Mouse (Mus musculus): Measurements from ENCODE around the gene Ankfn1. TPM values are rescaled to one million over a fixed set of nuclear protein-coding genes. Genes with fewer than 3 reads are reported as not detected.

The Ankfn1 gene
- polyA plus RNA-seq (2017; shearing (Covaris generic)), result not detected

GRCm38 (mm10) chr11:89777431-89777830, at the start of gene Ankfn1:
Gene Ankfn1 (minus strand): TSS chr11:89777653.

Other genes with a start within 250 kb of the Ankfn1 start
- 11.1 TPM for gene Pctp, start 225.2 kb upstream of the Ankfn1 start, polyA plus RNA-seq (2017; shearing (Covaris generic))